Mouse (Mus musculus): Measurements from ENCODE around the gene Ppp1r3c.

DNA sequence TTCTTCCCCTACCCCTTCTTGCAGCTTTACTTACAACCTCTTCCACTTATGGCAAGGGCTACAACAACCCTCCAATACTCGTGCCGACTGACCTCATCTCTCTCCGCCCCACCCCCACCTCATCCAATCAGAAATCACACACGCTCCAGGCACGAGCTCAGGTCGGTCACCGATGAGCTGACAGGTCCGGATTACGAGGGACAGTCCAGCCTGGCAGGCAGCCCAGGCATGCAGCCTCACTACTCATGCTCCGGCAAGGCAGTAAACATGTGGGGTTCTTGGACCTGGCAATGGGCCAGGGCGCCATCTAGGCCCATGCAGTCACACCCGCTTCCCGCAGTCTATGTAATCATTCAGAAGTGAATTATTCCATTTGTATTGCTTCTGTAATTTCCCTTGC is 23.4 kb downstream of the Ppp1r3c start:
- TF ChIP-seq CTCF (IDR thresholded peaks at IDR 0.05; ENCODE audit: borderline replicate concordance, insufficient read depth, low read depth, low read length) (no peak), POLR2A (IDR thresholded peaks at IDR 0.05; ENCODE audit: borderline replicate concordance, insufficient read depth, low read length) (no peak)

All from cerebellum, adult 2 months (tissue).